Mouse (Mus musculus) G1E (cell line): ENCODE measurements at regions not wholly inside any gene's neighbourhood (a gene's known extent, or its start where the extent isn't known, plus 50 kb on each side); places are given as distances from the start of the nearest gene placed in this dataset.

ENCODE experiments used
- CTCF ChIP-seq: IDR thresholded peaks from 2 replicates; pipeline ENCODE4 v1.5.1; 2012; ENCODE audit warnings: low read depth, low read length, inconsistent platforms, mixed read lengths
- GATA1 ChIP-seq: IDR thresholded peaks from 2 replicates; pipeline ENCODE4 v1.6.1; 2012; ENCODE audit warnings: borderline replicate concordance, low read length, inconsistent platforms, mixed read lengths
- TAL1 ChIP-seq: conservative IDR thresholded peaks from 2 replicates; pipeline ENCODE4 v1.6.1; 2012; ENCODE audit warnings: low read depth, low read length, inconsistent platforms, mixed read lengths

DNA sequence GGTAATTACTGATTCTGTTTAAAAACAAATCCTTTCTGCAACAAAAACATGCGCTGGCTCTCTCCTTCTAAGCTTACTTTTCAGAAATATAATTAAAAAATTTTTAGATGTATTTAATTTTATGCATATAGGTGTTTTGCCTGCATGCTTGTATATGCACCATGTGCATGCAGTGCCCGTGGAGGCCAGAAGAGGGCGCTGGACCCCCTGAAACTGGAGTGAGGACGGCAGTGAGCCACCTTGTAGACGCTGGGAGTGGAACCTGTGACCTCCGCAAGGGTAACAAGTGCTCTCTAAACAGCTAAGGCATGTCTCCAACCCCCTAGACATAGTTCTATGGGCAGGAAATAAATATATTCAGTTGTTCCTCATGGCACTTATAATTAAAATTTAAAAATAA is 80.7 kb downstream of the Syf2 start:
- TF ChIP-seq CTCF, result no peak
- no peak for TF ChIP-seq GATA1
- no peak for TF ChIP-seq TAL1
